Mouse (Mus musculus): ENCODE data around the gene Kif16b.

- TF ChIP-seq POLR2A (IDR thresholded peaks at IDR 0.05; ENCODE audit: borderline replicate concordance, extremely low read depth, insufficient read depth, insufficient read length, poor library complexity, severe bottlenecking) (no peak), CTCF (IDR thresholded peaks at IDR 0.05; ENCODE audit: borderline replicate concordance, extremely low read depth, insufficient read depth, insufficient read length) (no peak)
These were observed 182.3 kb downstream of the Kif16b start for GRCm38 (mm10) chr2:142718998-142719397.

All from brain, embryonic 14.5 days (tissue).